Mouse (Mus musculus) liver, embryonic 13.5 days (tissue): ENCODE data around the gene Prox1. TPM values are rescaled to one million over a fixed set of nuclear protein-coding genes. Genes with fewer than 3 reads are reported as not detected.

Source experiments
- ATAC-seq: fragments of 200-750 bp; cut with Nextera tagmentation; 2 replicates; pipeline ENCODE4 v1.8.0; 2017; ENCODE audit warnings: low read depth, mild to moderate bottlenecking, moderate number of reproducible peaks, moderate library complexity
- DNase-seq: peaks from one replicate; pipeline ENCODE4 v3.0.0; 2022
- H3K27ac ChIP-seq: fragments of 300-500 bp; sonication (generic); 2 replicates; pipeline ENCODE4 v1.5.1; 2015; ENCODE audit warnings: moderate library complexity, mild to moderate bottlenecking, inconsistent platforms
- H3K27me3 ChIP-seq: fragments of 300-500 bp; sonication (generic); 2 replicates; pipeline ENCODE4 v1.6.1; 2015; ENCODE audit warnings: mild to moderate bottlenecking, inconsistent platforms
- H3K36me3 ChIP-seq: fragments of 300-500 bp; sonication (generic); 2 replicates; pipeline ENCODE4 v1.6.1; 2015; ENCODE audit warnings: mild to moderate bottlenecking, inconsistent platforms
- H3K4me1 ChIP-seq: fragments of 300-500 bp; sonication (generic); replicated peaks from 2 replicates; pipeline ENCODE4 v1.6.1; 2015; ENCODE audit warnings: inconsistent platforms
- H3K4me2 ChIP-seq: fragments of 300-500 bp; sonication (generic); 2 replicates; pipeline ENCODE4 v1.6.1; 2015; ENCODE audit warnings: inconsistent platforms, mild to moderate bottlenecking, moderate library complexity
- H3K4me3 ChIP-seq: fragments of 300-500 bp; sonication (generic); replicated peaks from 2 replicates; pipeline ENCODE4 v1.5.1; 2015; ENCODE audit warnings: mild to moderate bottlenecking, inconsistent platforms
- H3K9ac ChIP-seq: fragments of 300-500 bp; sonication (generic); 2 replicates; pipeline ENCODE4 v1.6.1; 2015; ENCODE audit warnings: mild to moderate bottlenecking, inconsistent platforms
- H3K9me3 ChIP-seq: fragments of 300-500 bp; sonication (generic); replicated peaks from 2 replicates; pipeline ENCODE4 v1.6.1; 2016; ENCODE audit warnings: inconsistent platforms
- WGBS: fragments of 180-500 bp; shearing (Covaris S2); methylation state at CpG from one replicate; pipeline ENCODE4 v1.1.7; 2015; ENCODE audit not compliant: insufficient replicate concordance; 5-methylcytosine and 5-hydroxymethylcytosine counted together
- polyA plus RNA-seq: library from polyadenylated mRNA; unstranded; fragments of >200 nt; fragmentation: Nextera tagmentation; extraction: Ambion mirVana; gene quantifications from 2 replicates; pipeline ENCODE4 v1.2.1, GENCODE M21; 2015

Gene Prox1
- polyA plus RNA-seq, 1 experiment from 2014 or later, result 4.1 TPM

GRCm38 (mm10) chr1:190172979-190173461, 2.5 kb upstream of the Prox1 start:
- peak overlapping the region; percentile 64 for H3K4me2 ChIP-seq
- peak overlapping the region; percentile 71 for H3K27ac ChIP-seq
- peak overlapping the region; percentile 64 for H3K9ac ChIP-seq
- peaks cover 94% of the 10 kb centered on the region for H3K27me3 ChIP-seq
- DNase-seq (no peak), ATAC-seq (no peak)
- H3K9me3 ChIP-seq, result no peaks in the 10 kb centered on the region
- peak overlapping the region; percentile 61 for H3K4me3 ChIP-seq
- H3K36me3 ChIP-seq, result no peaks in the 10 kb centered on the region
- H3K4me1 ChIP-seq, result peaks cover 34% of the 10 kb centered on the region
- WGBS, result 1% methylated on average over 24 of the region's 24 CpGs

- Histone ChIP-seq H3K4me1 (peaks cover 35% of the 10 kb centered on the region), H3K9ac (peak overlapping the region; percentile 64), H3K27ac (peak overlapping the region; percentile 71), H3K4me2 (peak overlapping the region; percentile 64), H3K36me3 (no peaks in the 10 kb centered on the region), H3K27me3 (peaks cover 97% of the 10 kb centered on the region), H3K4me3 (peak overlapping the region; percentile 61), H3K9me3 (no peaks in the 10 kb centered on the region)
- WGBS, result 2% methylated on average over 32 of the region's 32 CpGs
- DNase-seq, result no peak
- no peak for ATAC-seq
Observed at GRCm38 (mm10) chr1:190172311-190172978, 1.9 kb upstream of the Prox1 start.

GRCm38 (mm10) chr1:190171750-190172149, 1.2 kb upstream of the Prox1 start:
- Histone ChIP-seq H3K4me1 (peaks cover 35% of the 10 kb centered on the region), H3K4me3 (peak overlapping the region; percentile 61), H3K9ac (peak overlapping the region; percentile 70; the same call in 1 of the 2 replicates), H3K9me3 (no peaks in the 10 kb centered on the region), H3K27ac (peak overlapping the region; percentile 58; the same call in 1 of the 2 replicates), H3K4me2 (peak overlapping the region; percentile 64), H3K36me3 (no peaks in the 10 kb centered on the region), H3K27me3 (peaks cover 96% of the 10 kb centered on the region)
- 2% methylated on average over 12 of the region's 12 CpGs for WGBS
- ATAC-seq, result no peak
- DNase-seq, result no peak

- DNase-seq (no peak), ATAC-seq (no peak)
- no peaks in the 10 kb centered on the region for H3K36me3 ChIP-seq
- H3K9ac ChIP-seq, result peak overlapping the region; percentile 70
- 6% methylated on average over 10 of the region's 10 CpGs for WGBS
- peak overlapping the region; percentile 64 for H3K4me2 ChIP-seq
- H3K27ac ChIP-seq, result peak overlapping the region; percentile 58
- no peaks in the 10 kb centered on the region for H3K9me3 ChIP-seq
- H3K27me3 ChIP-seq, result peaks cover 93% of the 10 kb centered on the region
- peak overlapping the region; percentile 61 for H3K4me3 ChIP-seq
- peaks cover 35% of the 10 kb centered on the region for H3K4me1 ChIP-seq
Observed at GRCm38 (mm10) chr1:190171341-190171740, 827 bp upstream of the Prox1 start.

- Histone ChIP-seq H3K27me3 (peaks cover 88% of the 10 kb centered on the region), H3K4me2 (peak overlapping the region; percentile 64), H3K27ac (peak overlapping the region; percentile 58), H3K36me3 (no peaks in the 10 kb centered on the region), H3K4me3 (peak overlapping the region; percentile 61), H3K4me1 (peaks cover 33% of the 10 kb centered on the region), H3K9me3 (no peaks in the 10 kb centered on the region), H3K9ac (peak overlapping the region; percentile 70)
- ATAC-seq (peak; percentile 18; the same call in 1 of the 2 replicates), DNase-seq (no peak)
- WGBS, result 2% methylated on average over 22 of the region's 24 CpGs
Observed at GRCm38 (mm10) chr1:190170819-190171216, 304 bp upstream of the Prox1 start.

- Histone ChIP-seq H3K9me3 (no peaks in the 10 kb centered on the region), H3K4me3 (peak overlapping the region; percentile 61), H3K27me3 (peaks cover 77% of the 10 kb centered on the region), H3K4me1 (peaks cover 24% of the 10 kb centered on the region), H3K36me3 (no peaks in the 10 kb centered on the region), H3K9ac (peak overlapping the region; percentile 70), H3K4me2 (peak overlapping the region; percentile 64), H3K27ac (peak overlapping the region; percentile 39)
- DNase-seq (no peak), ATAC-seq (peak; percentile 55)
- WGBS, result under 1% methylated on average over 50 of the region's 51 CpGs
Observed at GRCm38 (mm10) chr1:190168761-190169671, 1.5 kb downstream of the Prox1 start.

- whole genome bisulfite sequencing, result 8% methylated on average over 4 of the region's 4 CpGs
Observed at GRCm38 (mm10) chr1:190168115-190168514, 2.4 kb downstream of the Prox1 start.

GRCm38 (mm10) chr1:190167609-190168008, 2.9 kb downstream of the Prox1 start:
- Histone ChIP-seq H3K36me3 (no peaks in the 10 kb centered on the region), H3K4me3 (peak overlapping the region; percentile 61), H3K9ac (peak overlapping the region; percentile 70; the same call in 1 of the 2 replicates), H3K27ac (peak overlapping the region; percentile 39; the same call in 1 of the 2 replicates), H3K4me1 (peaks cover 16% of the 10 kb centered on the region), H3K9me3 (no peaks in the 10 kb centered on the region), H3K4me2 (peak overlapping the region; percentile 64), H3K27me3 (peaks cover 62% of the 10 kb centered on the region)
- DNase-seq, result no peak
- WGBS, result 20% methylated on average over 1 of the region's 1 CpGs
- ATAC-seq, result no peak

More at GRCm38 (mm10) chr1:190168115-190168514, 2.4 kb downstream of the Prox1 start:
- Histone ChIP-seq H3K4me3 (peak overlapping the region; percentile 61), H3K9ac (peak overlapping the region; percentile 70), H3K4me2 (peak overlapping the region; percentile 64), H3K9me3 (no peaks in the 10 kb centered on the region), H3K27me3 (peaks cover 68% of the 10 kb centered on the region), H3K4me1 (peaks cover 22% of the 10 kb centered on the region), H3K36me3 (no peaks in the 10 kb centered on the region), H3K27ac (0 out of 2 replicates have a peak overlapping the region, but pooled peaks have one; percentile 39)
- DNase-seq (no peak), ATAC-seq (no peak)

GRCm38 (mm10) chr1:190165511-190165910, 5.0 kb downstream of the Prox1 start:
- Histone ChIP-seq H3K27me3 (peaks cover 42% of the 10 kb centered on the region), H3K4me2 (no peak overlapping the region), H3K27ac (no peak overlapping the region), H3K9ac (no peak overlapping the region), H3K4me3 (no peak overlapping the region), H3K36me3 (peaks cover 6% of the 10 kb centered on the region; the same call in 1 of the 2 replicates), H3K9me3 (no peaks in the 10 kb centered on the region), H3K4me1 (peaks cover 14% of the 10 kb centered on the region; the same call in 1 of the 2 replicates)
- 46% methylated on average over 4 of the region's 4 CpGs for WGBS
- DNase-seq (no peak), ATAC-seq (no peak)

GRCm38 (mm10) chr1:190163471-190163870, 7.0 kb downstream of the Prox1 start:
- 74% methylated on average over 6 of the region's 6 CpGs for WGBS
- DNase-seq (no peak), ATAC-seq (no peak)
- H3K4me3 ChIP-seq, result no peak overlapping the region
- H3K36me3 ChIP-seq, result peaks cover 12% of the 10 kb centered on the region; the same call in 1 of the 2 replicates
- no peak overlapping the region for H3K27ac ChIP-seq
- H3K27me3 ChIP-seq, result peaks cover 21% of the 10 kb centered on the region
- no peak overlapping the region for H3K4me2 ChIP-seq
- no peaks in the 10 kb centered on the region for H3K9me3 ChIP-seq
- no peak overlapping the region for H3K9ac ChIP-seq
- peaks cover 6% of the 10 kb centered on the region; the same call in 1 of the 2 replicates for H3K4me1 ChIP-seq
